Comparison of ENCODE assay signal across 23 mouse cellular contexts in genomic region chr13:46510460-46510859, GRCm38 (mm10). TPM values are rescaled to one million over a fixed set of nuclear protein-coding genes. Genes with fewer than 3 reads are reported as not detected.
A peak's percentile ranks its signal among the peaks of the same experiment; 100 is the strongest.
DNase-seq lines count a peak whose midpoint lies in the region; ATAC-seq and TF ChIP-seq lines count a peak whose summit lies in the region.
"Had no signal": no experiment of that assay in that cellular context is flagged by ENCODE, and none has a peak within 500 bp of the region (broad histone marks: within the 10 kb centered on the region; RNA-seq: fewer than 3 reads in every experiment).

No protein-coding gene starts in this region.

- ATAC-seq in frontal cortex, adult (ENCODE audit: low TSS enrichment) = peak; percentile 68; the same call in 1 of the 2 replicates
- ATAC-seq: activated CD4-positive, CD25-positive, alpha-beta regulatory T cell, adult 4 months; CD4-positive, CD25-positive, alpha-beta regulatory T cell, adult 4 months; Patski had no signal

- no peaks in the 10 kb centered on the region for H3K27me3 ChIP-seq in myocyte (ENCODE audit: control insufficient read depth, insufficient read depth, insufficient read length)
- H3K27me3 ChIP-seq: CH12.LX, Patski had no signal

- H3ac ChIP-seq in myocyte (ENCODE audit: control insufficient read depth, insufficient read length) = no peak overlapping the region

- no peaks in the 10 kb centered on the region for H3K36me3 ChIP-seq in myocyte (ENCODE audit: control insufficient read depth, insufficient read depth)
- H3K36me3 ChIP-seq: G1E had no signal

- intact Hi-C loops in gastrocnemius, adult 2 months (cut with DNase I) = loop anchor here (10.0 kb wide), 1 partner anchor 166 kb away; no protein-coding TSS in a partner anchor

- peak overlapping the region; percentile 4; the same call in 1 of the 2 replicates for H3K27ac ChIP-seq in gastrocnemius, adult 2 months

- no peak overlapping the region for H3K4me3 ChIP-seq in gastrocnemius, adult 2 months
- H3K4me3 ChIP-seq in myocyte = no peak overlapping the region

- no peaks in the 10 kb centered on the region for H3K79me2 ChIP-seq in myocyte (ENCODE audit: control insufficient read depth, insufficient read depth)

- no peak for TF ChIP-seq CTCF in gastrocnemius, adult 2 months (IDR thresholded peaks at IDR 0.05)

- no peak for TF ChIP-seq POLR2A in myocyte (IDR thresholded peaks at IDR 0.05; ENCODE audit: insufficient read length, low read depth)

- peak overlapping the region; percentile 42 for H3K4me2 ChIP-seq in myocyte (ENCODE audit: low read depth)

- no peak for DNase-seq in frontal cortex, postnatal 36 days (ENCODE audit: low spot score in 2 of 2)
- DNase-seq in gastrocnemius, adult 2 months = no peak
- no peak for DNase-seq in gastrocnemius, postnatal 25 days
- DNase-seq in brain, adult 2 months (ENCODE audit: low read depth, low spot score) = peak; percentile 55
- DNase-seq in adrenal gland, postnatal 25 days = no peak
- no peak for DNase-seq in embryo, embryonic 10.5 days (ENCODE audit: low spot score)
- DNase-seq: adrenal gland, adult 2 months; adrenal gland, adult 8-10 months; adrenal gland, postnatal 10 days; adrenal gland, postnatal 14 days; adrenal gland, postnatal 36 days; B cell, adult 2 months; cerebellum, adult 11 months; cerebellum, adult 11-12 months; cerebellum, adult 18-20 months; cerebellum, adult 2 months had no signal

TF ChIP-seq in myocyte, 11 proteins besides CTCF, POLR2A, EP300 and RAD21:
- TF ChIP-seq MAX (IDR thresholded peaks at IDR 0.05; ENCODE audit: low read depth) (no peak), USF1 (IDR thresholded peaks at IDR 0.05; ENCODE audit: low read depth) (no peak), CEBPB (IDR thresholded peaks at IDR 0.05; ENCODE audit: insufficient read depth, poor library complexity, severe bottlenecking) (no peak), TCF3 (IDR thresholded peaks at IDR 0.05; ENCODE audit: insufficient read length, low read depth) (no peak), MYOG (IDR thresholded peaks at IDR 0.05; ENCODE audit: control insufficient read depth in 1 of 3, insufficient read depth in 1 of 3, insufficient read length in 2 of 3, low read depth in 2 of 3) (no peak), TCF12 (IDR thresholded peaks at IDR 0.05; ENCODE audit: insufficient read depth, poor library complexity, severe bottlenecking) (no peak), POLR2AphosphoS2 (IDR thresholded peaks at IDR 0.05; ENCODE audit: insufficient read length, low read depth) (no peak), MYOD1 (IDR thresholded peaks at IDR 0.05; ENCODE audit: control insufficient read depth in 1 of 3, insufficient read length in 2 of 3, low read depth in 2 of 3) (no peak), SRF (IDR thresholded peaks at IDR 0.05; ENCODE audit: control insufficient read depth, insufficient read length, low read depth) (no peak), REST (IDR thresholded peaks at IDR 0.05; ENCODE audit: insufficient read depth, insufficient read length) (no peak), E2F4 (IDR thresholded peaks at IDR 0.05; ENCODE audit: insufficient read depth) (no peak)

RNA-seq across cellular contexts. Expression of gene Cap2, which starts 8.8 kb away (rescaled TPM):
- total RNA-seq in gastrocnemius, adult 2 months (2021) = 100 to 1,000 TPM; 270 TPM
- total RNA-seq in gastrocnemius, postnatal 25 days (2021) = 100 to 1,000 TPM; 281 to 304 TPM
- 47.4 TPM for polyA plus RNA-seq in myocyte (2012; fragmentation: generic; extraction: Trizol)
- total RNA-seq in adrenal gland, postnatal 25 days (2021) = 4.6 and 6.2 TPM in 2 replicates
- polyA plus RNA-seq: G1E, Patski had no signal

Comparison
In these comparisons a context has a peak if more than half of its experiments do, and no peak if none do; other contexts are left out.
1. RNA of gene Cap2, which starts 8.8 kb away (total RNA-seq): 281 to 304 TPM in gastrocnemius, postnatal 25 days and 270 TPM in gastrocnemius, adult 2 months; 4.6 to 6.2 TPM in adrenal gland, postnatal 25 days; every median in the first group is over 10 times any median in the second.